Mouse (Mus musculus): ENCODE measurements around the gene Gpr155. TPM values are rescaled to one million over a fixed set of nuclear protein-coding genes. Genes with fewer than 3 reads are reported as not detected.

The Gpr155 gene
- polyA plus RNA-seq, 1 experiment, result 7.6 TPM

- no peaks in the 10 kb centered on the region for H3K27me3 ChIP-seq (ENCODE audit: control insufficient read depth, insufficient read depth, insufficient read length)
- no peak overlapping the region for H3K4me2 ChIP-seq (ENCODE audit: low read depth)
- H3ac ChIP-seq (ENCODE audit: control insufficient read depth, insufficient read length), result no peak overlapping the region
- H3K36me3 ChIP-seq (ENCODE audit: control insufficient read depth, insufficient read depth), result no peaks in the 10 kb centered on the region
- no peaks in the 10 kb centered on the region for H3K79me2 ChIP-seq (ENCODE audit: control insufficient read depth, insufficient read depth)
- no peak overlapping the region for H3K4me3 ChIP-seq
- TF ChIP-seq SRF (IDR thresholded peaks at IDR 0.05; ENCODE audit: control insufficient read depth, insufficient read length, low read depth), result no peak
- no peak for TF ChIP-seq POLR2A (IDR thresholded peaks at IDR 0.05; ENCODE audit: insufficient read length, low read depth)
- no peak for TF ChIP-seq USF1 (IDR thresholded peaks at IDR 0.05; ENCODE audit: low read depth)
- TF ChIP-seq E2F4 (IDR thresholded peaks at IDR 0.05; ENCODE audit: insufficient read depth), result no peak
- no peak for TF ChIP-seq TCF3 (IDR thresholded peaks at IDR 0.05; ENCODE audit: insufficient read length, low read depth)
- TF ChIP-seq CEBPB (IDR thresholded peaks at IDR 0.05; ENCODE audit: insufficient read depth, poor library complexity, severe bottlenecking), result no peak
- TF ChIP-seq MYOG (IDR thresholded peaks at IDR 0.05; ENCODE audit: control insufficient read depth in 1 of 3, insufficient read depth in 1 of 3, insufficient read length in 2 of 3, low read depth in 2 of 3), result no peak
Measured at GRCm38 (mm10) chr2:73407662-73408061, 21.3 kb upstream of the Gpr155 start.

- Histone ChIP-seq H3K4me3 (no peak overlapping the region), H3K4me2 (ENCODE audit: low read depth) (no peak overlapping the region), H3K27me3 (ENCODE audit: control insufficient read depth, insufficient read depth, insufficient read length) (no peaks in the 10 kb centered on the region), H3K36me3 (ENCODE audit: control insufficient read depth, insufficient read depth) (no peaks in the 10 kb centered on the region), H3K79me2 (ENCODE audit: control insufficient read depth, insufficient read depth) (no peaks in the 10 kb centered on the region), H3ac (ENCODE audit: control insufficient read depth, insufficient read length) (no peak overlapping the region)
- no peak for TF ChIP-seq CEBPB (IDR thresholded peaks at IDR 0.05; ENCODE audit: insufficient read depth, poor library complexity, severe bottlenecking)
- TF ChIP-seq POLR2A (IDR thresholded peaks at IDR 0.05; ENCODE audit: insufficient read length, low read depth), result no peak
- TF ChIP-seq USF1 (IDR thresholded peaks at IDR 0.05; ENCODE audit: low read depth), result no peak
- TF ChIP-seq E2F4 (IDR thresholded peaks at IDR 0.05; ENCODE audit: insufficient read depth), result no peak
- no peak for TF ChIP-seq MYOD1 (IDR thresholded peaks at IDR 0.05; ENCODE audit: control insufficient read depth in 1 of 3, insufficient read length in 2 of 3, low read depth in 2 of 3)
- TF ChIP-seq MYOG (IDR thresholded peaks at IDR 0.05; ENCODE audit: control insufficient read depth in 1 of 3, insufficient read depth in 1 of 3, insufficient read length in 2 of 3, low read depth in 2 of 3), result no peak
- no peak for TF ChIP-seq REST (IDR thresholded peaks at IDR 0.05; ENCODE audit: insufficient read depth, insufficient read length)
- no peak for TF ChIP-seq SRF (IDR thresholded peaks at IDR 0.05; ENCODE audit: control insufficient read depth, insufficient read length, low read depth)
- TF ChIP-seq MAX (IDR thresholded peaks at IDR 0.05; ENCODE audit: low read depth), result no peak
- TF ChIP-seq TCF3 (IDR thresholded peaks at IDR 0.05; ENCODE audit: insufficient read length, low read depth), result no peak
- TF ChIP-seq TCF12 (IDR thresholded peaks at IDR 0.05; ENCODE audit: insufficient read depth, poor library complexity, severe bottlenecking), result no peak
- no peak for TF ChIP-seq POLR2AphosphoS2 (IDR thresholded peaks at IDR 0.05; ENCODE audit: insufficient read length, low read depth)
Measured at GRCm38 (mm10) chr2:73406336-73406915, 20.1 kb upstream of the Gpr155 start.

- Histone ChIP-seq H3K4me3 (no peak overlapping the region), H3K27me3 (ENCODE audit: control insufficient read depth, insufficient read depth, insufficient read length) (no peaks in the 10 kb centered on the region), H3ac (ENCODE audit: control insufficient read depth, insufficient read length) (no peak overlapping the region), H3K36me3 (ENCODE audit: control insufficient read depth, insufficient read depth) (no peaks in the 10 kb centered on the region), H3K79me2 (ENCODE audit: control insufficient read depth, insufficient read depth) (no peaks in the 10 kb centered on the region), H3K4me2 (ENCODE audit: low read depth) (no peak overlapping the region)
- no peak for TF ChIP-seq POLR2AphosphoS2 (IDR thresholded peaks at IDR 0.05; ENCODE audit: insufficient read length, low read depth)
- no peak for TF ChIP-seq CEBPB (IDR thresholded peaks at IDR 0.05; ENCODE audit: insufficient read depth, poor library complexity, severe bottlenecking)
- TF ChIP-seq TCF3 (IDR thresholded peaks at IDR 0.05; ENCODE audit: insufficient read length, low read depth), result no peak
- no peak for TF ChIP-seq MYOD1 (IDR thresholded peaks at IDR 0.05; ENCODE audit: control insufficient read depth in 1 of 3, insufficient read length in 2 of 3, low read depth in 2 of 3)
- no peak for TF ChIP-seq POLR2A (IDR thresholded peaks at IDR 0.05; ENCODE audit: insufficient read length, low read depth)
- no peak for TF ChIP-seq SRF (IDR thresholded peaks at IDR 0.05; ENCODE audit: control insufficient read depth, insufficient read length, low read depth)
- TF ChIP-seq REST (IDR thresholded peaks at IDR 0.05; ENCODE audit: insufficient read depth, insufficient read length), result no peak
- TF ChIP-seq E2F4 (IDR thresholded peaks at IDR 0.05; ENCODE audit: insufficient read depth), result no peak
- no peak for TF ChIP-seq TCF12 (IDR thresholded peaks at IDR 0.05; ENCODE audit: insufficient read depth, poor library complexity, severe bottlenecking)
- TF ChIP-seq MYOG (IDR thresholded peaks at IDR 0.05; ENCODE audit: control insufficient read depth in 1 of 3, insufficient read depth in 1 of 3, insufficient read length in 2 of 3, low read depth in 2 of 3), result no peak
Measured at GRCm38 (mm10) chr2:73404980-73405379, 18.6 kb upstream of the Gpr155 start.

GRCm38 (mm10) chr2:73404442-73404841 is 18.1 kb upstream of the Gpr155 start:
- TF ChIP-seq TCF12 (IDR thresholded peaks at IDR 0.05; ENCODE audit: insufficient read depth, poor library complexity, severe bottlenecking), result no peak
- no peak for TF ChIP-seq SRF (IDR thresholded peaks at IDR 0.05; ENCODE audit: control insufficient read depth, insufficient read length, low read depth)
- TF ChIP-seq TCF3 (IDR thresholded peaks at IDR 0.05; ENCODE audit: insufficient read length, low read depth), result no peak
- TF ChIP-seq REST (IDR thresholded peaks at IDR 0.05; ENCODE audit: insufficient read depth, insufficient read length), result no peak
- no peak for TF ChIP-seq POLR2A (IDR thresholded peaks at IDR 0.05; ENCODE audit: insufficient read length, low read depth)
- no peak for TF ChIP-seq CEBPB (IDR thresholded peaks at IDR 0.05; ENCODE audit: insufficient read depth, poor library complexity, severe bottlenecking)
- TF ChIP-seq MYOG (IDR thresholded peaks at IDR 0.05; ENCODE audit: control insufficient read depth in 1 of 3, insufficient read depth in 1 of 3, insufficient read length in 2 of 3, low read depth in 2 of 3), result no peak
- TF ChIP-seq MYOD1 (IDR thresholded peaks at IDR 0.05; ENCODE audit: control insufficient read depth in 1 of 3, insufficient read length in 2 of 3, low read depth in 2 of 3), result no peak
- Histone ChIP-seq H3K4me3 (no peak overlapping the region), H3K79me2 (ENCODE audit: control insufficient read depth, insufficient read depth) (no peaks in the 10 kb centered on the region), H3K27me3 (ENCODE audit: control insufficient read depth, insufficient read depth, insufficient read length) (no peaks in the 10 kb centered on the region), H3K4me2 (ENCODE audit: low read depth) (no peak overlapping the region), H3ac (ENCODE audit: control insufficient read depth, insufficient read length) (no peak overlapping the region), H3K36me3 (ENCODE audit: control insufficient read depth, insufficient read depth) (no peaks in the 10 kb centered on the region)

All from myocyte (in vitro differentiated cells).